Mouse (Mus musculus) myocyte (in vitro differentiated cells): ENCODE measurements at regions not wholly inside any gene's neighbourhood (a gene's known extent, or its start where the extent isn't known, plus 50 kb on each side); places are given as distances from the start of the nearest gene placed in this dataset.

Source experiments
- H3K27me3 ChIP-seq: one replicate; pipeline ENCODE4 v1.6.1; 2011; ENCODE audit not compliant: control insufficient read depth, insufficient read depth, insufficient read length
- H3K36me3 ChIP-seq: one replicate; pipeline ENCODE4 v1.6.1; 2011; ENCODE audit not compliant: control insufficient read depth, insufficient read depth
- H3K4me2 ChIP-seq: one replicate; pipeline ENCODE4 v1.6.1; 2011; ENCODE audit warnings: low read depth, control low read depth
- H3K4me3 ChIP-seq: one replicate; pipeline ENCODE4 v1.5.1; 2011; ENCODE audit warnings: mild to moderate bottlenecking, control low read depth, moderate library complexity
- H3K79me2 ChIP-seq: one replicate; pipeline ENCODE4 v1.6.1; 2011; ENCODE audit not compliant: control insufficient read depth, insufficient read depth
- H3ac ChIP-seq: one replicate; pipeline ENCODE4 v1.6.1; 2011; ENCODE audit not compliant: control insufficient read depth, insufficient read length
- CEBPB ChIP-seq: IDR thresholded peaks from 2 replicates; pipeline ENCODE4 v1.6.1; 2011; ENCODE audit warnings: mild to moderate bottlenecking, moderate library complexity; ENCODE audit not compliant: poor library complexity, insufficient read depth, severe bottlenecking
- E2F4 ChIP-seq: IDR thresholded peaks from one replicate; pipeline ENCODE4 v1.6.1; 2011; ENCODE audit warnings: mild to moderate bottlenecking, control low read depth, moderate library complexity; ENCODE audit not compliant: insufficient read depth
- MAX ChIP-seq: IDR thresholded peaks from one replicate; pipeline ENCODE4 v1.6.1; 2011; ENCODE audit warnings: low read depth, mild to moderate bottlenecking, control low read depth
- MYOD1 ChIP-seq, 3 experiments: IDR thresholded peaks; one replicate each; pipeline ENCODE4 v1.6.1; 2011; ENCODE audit warnings: control low read depth in 2 of 3, low read depth in 2 of 3, mild to moderate bottlenecking in 2 of 3, moderate library complexity in 1 of 3; ENCODE audit not compliant: insufficient read length in 2 of 3, control insufficient read depth in 1 of 3
- MYOG ChIP-seq, 3 experiments: IDR thresholded peaks; one replicate each; pipeline ENCODE4 v1.6.1; 2011; ENCODE audit warnings: control low read depth in 2 of 3, low read depth in 2 of 3, mild to moderate bottlenecking in 2 of 3; ENCODE audit not compliant: insufficient read length in 2 of 3, control insufficient read depth in 1 of 3, insufficient read depth in 1 of 3
- POLR2A ChIP-seq: IDR thresholded peaks from one replicate; pipeline ENCODE4 v1.6.1; 2011; ENCODE audit warnings: low read depth, mild to moderate bottlenecking, control low read depth, moderate library complexity; ENCODE audit not compliant: insufficient read length
- POLR2AphosphoS2 ChIP-seq: IDR thresholded peaks from one replicate; pipeline ENCODE4 v1.6.1; 2011; ENCODE audit warnings: low read depth, control low read depth; ENCODE audit not compliant: insufficient read length
- REST ChIP-seq: IDR thresholded peaks from one replicate; pipeline ENCODE4 v1.6.1; 2011; ENCODE audit warnings: mild to moderate bottlenecking, control low read depth, moderate library complexity; ENCODE audit not compliant: insufficient read depth, insufficient read length
- SRF ChIP-seq: IDR thresholded peaks from one replicate; pipeline ENCODE4 v1.6.1; 2011; ENCODE audit warnings: low read depth; ENCODE audit not compliant: control insufficient read depth, insufficient read length
- TCF12 ChIP-seq: IDR thresholded peaks from one replicate; pipeline ENCODE4 v1.6.1; 2011; ENCODE audit warnings: mild to moderate bottlenecking, control low read depth; ENCODE audit not compliant: poor library complexity, insufficient read depth, severe bottlenecking
- TCF3 ChIP-seq: IDR thresholded peaks from one replicate; pipeline ENCODE4 v1.6.1; 2011; ENCODE audit warnings: low read depth, control low read depth; ENCODE audit not compliant: insufficient read length
- USF1 ChIP-seq: IDR thresholded peaks from one replicate; pipeline ENCODE4 v1.6.1; 2011; ENCODE audit warnings: low read depth, mild to moderate bottlenecking, control low read depth, moderate library complexity

GRCm38 (mm10) chr13:38818781-38819180 is 141.9 kb downstream of the Slc35b3 start:
- no peaks in the 10 kb centered on the region for H3K27me3 ChIP-seq
- no peak overlapping the region for H3K4me2 ChIP-seq
- TF ChIP-seq MYOG (IDR thresholded peaks at IDR 0.05; ENCODE audit: control insufficient read depth in 1 of 3, insufficient read depth in 1 of 3, insufficient read length in 2 of 3, low read depth in 2 of 3) = no peak
- no peak for TF ChIP-seq E2F4
- TF ChIP-seq MYOD1 (IDR thresholded peaks at IDR 0.05; ENCODE audit: control insufficient read depth in 1 of 3, insufficient read length in 2 of 3, low read depth in 2 of 3) = no peak
- no peak for TF ChIP-seq SRF
- no peak for TF ChIP-seq POLR2A
- TF ChIP-seq TCF12 = no peak
- no peak for TF ChIP-seq TCF3
- no peak for TF ChIP-seq MAX
- no peak for TF ChIP-seq CEBPB
- TF ChIP-seq POLR2AphosphoS2 = no peak
- TF ChIP-seq REST = no peak
- H3K79me2 ChIP-seq = no peaks in the 10 kb centered on the region
- no peaks in the 10 kb centered on the region for H3K36me3 ChIP-seq
- no peak overlapping the region for H3K4me3 ChIP-seq
- H3ac ChIP-seq = no peak overlapping the region

DNA sequence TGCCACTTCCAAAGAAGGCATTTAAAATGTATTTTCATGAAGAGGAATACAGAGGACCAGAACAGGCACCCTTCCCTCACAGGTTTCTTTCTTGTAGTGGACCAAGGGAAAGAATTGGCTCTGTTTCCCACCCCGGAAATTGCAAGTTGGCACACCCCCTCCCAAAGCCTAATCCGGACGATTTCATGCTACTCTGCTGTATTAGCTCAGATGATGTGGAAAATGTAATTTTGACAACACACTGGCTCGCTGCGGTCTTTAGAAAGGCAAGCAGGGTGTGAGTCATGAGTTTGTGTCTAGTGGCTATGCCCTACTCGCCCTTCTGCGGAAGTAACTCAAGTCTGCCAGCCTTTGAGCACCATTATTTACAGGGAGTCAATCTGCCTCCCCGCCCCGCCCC is 144.4 kb downstream of the Slc35b3 start:
- no peaks in the 10 kb centered on the region for H3K27me3 ChIP-seq
- H3K4me3 ChIP-seq = peak overlapping the region; percentile 23
- H3K79me2 ChIP-seq = no peaks in the 10 kb centered on the region
- no peaks in the 10 kb centered on the region for H3K36me3 ChIP-seq
- no peak overlapping the region for H3ac ChIP-seq
- TF ChIP-seq MAX (peak; percentile 61), POLR2AphosphoS2 (peak; percentile 20), TCF12 (no peak), E2F4 (no peak), SRF (no peak), REST (no peak), CEBPB (peak; percentile 82), TCF3 (no peak), MYOD1 (IDR thresholded peaks at IDR 0.05; ENCODE audit: control insufficient read depth in 1 of 3, insufficient read length in 2 of 3, low read depth in 2 of 3) (no peak), USF1 (no peak), MYOG (IDR thresholded peaks at IDR 0.05; ENCODE audit: control insufficient read depth in 1 of 3, insufficient read depth in 1 of 3, insufficient read length in 2 of 3, low read depth in 2 of 3) (no peak), POLR2A (no peak)
- H3K4me2 ChIP-seq = peak overlapping the region; percentile 89

DNA sequence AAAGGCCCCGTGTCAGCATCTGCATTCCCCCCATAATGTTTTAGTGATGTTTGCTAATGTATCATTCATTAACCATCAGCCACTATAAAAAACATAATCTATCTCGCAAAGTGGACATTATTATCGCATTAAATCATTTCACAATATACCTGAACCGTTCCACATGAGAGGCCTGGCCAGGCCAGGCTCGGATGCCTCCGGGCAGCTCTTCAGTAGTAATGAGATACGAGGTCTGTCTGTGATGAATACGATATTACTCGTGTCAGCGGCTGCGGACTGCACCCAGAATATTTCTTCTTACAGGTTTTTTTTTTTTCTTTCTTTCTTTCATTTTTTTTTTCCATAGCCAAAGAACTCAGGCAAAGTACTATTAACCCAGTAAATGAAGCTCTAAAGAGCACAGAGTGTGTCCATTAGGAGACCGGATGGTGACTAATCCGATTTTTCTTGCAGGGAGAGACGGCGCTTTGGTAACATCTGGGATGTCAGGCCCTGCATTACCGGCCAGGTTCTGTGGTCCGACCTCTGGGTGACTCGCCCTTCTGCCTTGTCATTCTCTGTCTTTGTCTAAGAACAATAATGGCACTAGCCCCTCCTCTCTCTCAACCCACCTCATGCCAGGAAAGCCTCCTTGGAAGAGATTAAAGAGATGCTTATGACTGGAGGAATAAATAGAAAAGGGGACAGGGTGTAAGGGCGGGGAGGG is 145.5 kb downstream of the Slc35b3 start:
- Histone ChIP-seq H3K79me2 (no peaks in the 10 kb centered on the region), H3ac (no peak overlapping the region), H3K4me3 (peak overlapping the region; percentile 23), H3K4me2 (peak overlapping the region; percentile 89), H3K27me3 (no peaks in the 10 kb centered on the region), H3K36me3 (no peaks in the 10 kb centered on the region)
- TF ChIP-seq POLR2A (peak; percentile 27), SRF (no peak)

DNA sequence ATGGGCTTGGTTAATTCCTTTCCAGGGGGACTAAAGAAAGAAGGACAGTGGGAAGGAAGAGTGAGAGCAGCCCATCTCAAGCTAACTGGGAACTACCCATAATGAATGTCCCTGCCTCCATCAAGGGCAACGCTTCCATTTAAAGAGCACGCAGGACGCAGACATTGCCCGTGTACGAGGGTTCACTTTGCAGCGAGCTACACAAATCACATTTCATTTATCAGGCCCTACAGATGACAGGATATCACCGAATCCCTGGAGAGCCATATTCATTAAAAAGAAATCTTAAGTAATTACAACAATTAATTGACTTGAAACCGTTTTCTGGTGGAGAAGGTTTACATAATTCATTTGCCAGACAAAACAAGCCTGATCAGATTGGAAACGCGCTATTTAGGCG is 139.7 kb upstream of the Eef1e1 start:
- no peaks in the 10 kb centered on the region for H3K27me3 ChIP-seq
- no peaks in the 10 kb centered on the region for H3K79me2 ChIP-seq
- no peak overlapping the region for H3K4me3 ChIP-seq
- TF ChIP-seq POLR2A (no peak), USF1 (no peak), MYOG (IDR thresholded peaks at IDR 0.05; ENCODE audit: control insufficient read depth in 1 of 3, insufficient read depth in 1 of 3, insufficient read length in 2 of 3, low read depth in 2 of 3) (no peak), MAX (no peak), CEBPB (no peak), POLR2AphosphoS2 (no peak), E2F4 (no peak), TCF3 (no peak), TCF12 (no peak), REST (no peak), SRF (no peak), MYOD1 (IDR thresholded peaks at IDR 0.05; ENCODE audit: control insufficient read depth in 1 of 3, insufficient read length in 2 of 3, low read depth in 2 of 3) (no peak)
- H3ac ChIP-seq = no peak overlapping the region
- no peaks in the 10 kb centered on the region for H3K36me3 ChIP-seq
- no peak overlapping the region for H3K4me2 ChIP-seq

DNA sequence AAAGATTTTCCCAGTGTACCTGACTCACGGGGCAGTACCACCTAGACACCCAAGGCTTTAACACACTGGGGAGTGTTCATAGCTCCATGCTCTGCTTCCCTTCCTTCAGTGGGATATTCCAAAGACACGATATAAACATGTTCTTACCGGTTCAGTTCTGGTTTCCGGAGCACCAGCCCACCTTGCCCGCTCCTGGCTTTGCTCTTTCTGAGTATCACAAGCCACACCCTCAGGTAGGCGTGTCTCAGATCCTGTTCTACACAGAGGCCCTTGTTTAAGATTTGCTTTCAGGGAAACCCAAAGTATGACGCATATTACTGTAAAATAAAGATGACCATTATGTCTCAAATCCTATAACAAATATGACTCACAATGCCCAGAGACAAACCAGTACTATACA is 134.6 kb upstream of the Eef1e1 start:
- Histone ChIP-seq H3K27me3 (no peaks in the 10 kb centered on the region), H3K4me2 (no peak overlapping the region), H3ac (no peak overlapping the region), H3K36me3 (no peaks in the 10 kb centered on the region), H3K79me2 (no peaks in the 10 kb centered on the region), H3K4me3 (no peak overlapping the region)
- no peak for TF ChIP-seq USF1
- no peak for TF ChIP-seq MAX
- no peak for TF ChIP-seq TCF3
- TF ChIP-seq POLR2A = no peak
- TF ChIP-seq CEBPB = no peak
- TF ChIP-seq POLR2AphosphoS2 = no peak
- TF ChIP-seq REST = no peak
- TF ChIP-seq MYOD1 (IDR thresholded peaks at IDR 0.05; ENCODE audit: control insufficient read depth in 1 of 3, insufficient read length in 2 of 3, low read depth in 2 of 3) = no peak
- TF ChIP-seq SRF = no peak
- no peak for TF ChIP-seq E2F4
- TF ChIP-seq MYOG (IDR thresholded peaks at IDR 0.05; ENCODE audit: control insufficient read depth in 1 of 3, insufficient read depth in 1 of 3, insufficient read length in 2 of 3, low read depth in 2 of 3) = no peak
- no peak for TF ChIP-seq TCF12
